Mouse (Mus musculus): Measurements from ENCODE around the gene Adcy4.

Gene Adcy4

DNA sequence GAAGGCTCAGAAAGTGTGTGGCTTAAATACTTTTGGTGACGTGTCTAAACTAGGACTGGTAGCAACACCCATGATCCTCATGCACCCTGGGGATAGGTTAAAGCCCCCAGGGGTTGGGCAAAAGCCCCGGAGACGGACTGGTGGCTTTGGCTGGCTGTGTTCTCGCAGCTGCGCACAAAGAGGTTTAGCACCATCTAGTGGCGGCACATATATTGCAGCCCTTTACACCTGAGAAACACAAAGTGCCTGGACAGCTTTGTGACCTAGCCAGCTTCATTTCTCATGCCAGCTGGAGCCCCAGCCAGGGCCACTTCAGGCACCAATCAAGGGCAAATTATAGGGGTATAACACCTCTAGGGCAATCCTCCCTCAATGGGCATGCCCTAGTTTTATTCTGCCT, 23.7 kb downstream of the Adcy4 start:
- peak; percentile 81 to 95 for DNase-seq (ENCODE audit: inconsistent age in 2 of 2, low spot score in 1 of 2)

DNA sequence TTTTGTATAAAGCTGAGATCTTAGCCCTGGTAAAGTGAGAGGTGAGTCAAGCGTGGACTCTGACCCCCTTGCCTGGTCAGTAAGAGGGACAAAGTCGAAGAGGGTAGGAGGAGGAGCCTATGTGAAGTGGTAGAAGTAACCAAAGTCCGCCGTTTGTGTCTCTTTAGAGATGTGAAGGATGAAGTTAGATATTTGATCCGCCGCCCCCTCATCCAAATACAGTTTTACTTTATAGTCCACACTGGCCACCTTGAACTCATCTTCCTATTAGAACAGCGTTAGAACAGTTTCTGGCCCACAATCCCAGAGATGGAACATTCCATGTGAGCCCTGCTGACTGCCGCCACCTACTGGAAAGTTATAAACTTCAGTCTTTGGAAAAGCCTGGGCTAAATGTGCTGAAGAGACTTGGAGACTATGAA, 25.5 kb downstream of the Adcy4 start, which contains the start of gene Cideb:
TSS of gene Cideb (minus strand) at position 96 of the 422 bp plus-strand sequence.
- peak in 1 of 2 experiments; percentile 80 for DNase-seq (ENCODE audit: inconsistent age in 2 of 2, low spot score in 1 of 2)

DNA sequence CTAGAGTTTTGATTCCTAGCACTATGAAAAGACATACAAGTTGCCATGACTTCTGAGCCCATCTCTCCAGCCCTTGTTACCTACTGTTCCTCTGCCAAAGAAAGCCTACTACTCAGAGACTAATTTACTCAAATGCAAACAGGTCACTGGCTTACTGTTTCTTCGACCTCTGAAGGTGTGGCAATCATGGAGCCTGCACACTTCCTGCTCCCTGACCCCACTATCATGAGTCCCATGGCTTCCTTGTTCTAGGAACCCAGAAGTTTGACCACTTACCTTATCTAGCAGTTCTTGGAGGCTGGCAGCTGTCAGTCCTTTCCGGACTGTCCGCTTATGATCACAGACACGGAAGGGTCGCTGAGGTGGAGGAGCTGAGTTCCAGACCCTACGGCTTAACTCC, 26.3 kb downstream of the Adcy4 start:
- no peak for DNase-seq (ENCODE audit: inconsistent age in 2 of 2, low spot score in 1 of 2)

DNA sequence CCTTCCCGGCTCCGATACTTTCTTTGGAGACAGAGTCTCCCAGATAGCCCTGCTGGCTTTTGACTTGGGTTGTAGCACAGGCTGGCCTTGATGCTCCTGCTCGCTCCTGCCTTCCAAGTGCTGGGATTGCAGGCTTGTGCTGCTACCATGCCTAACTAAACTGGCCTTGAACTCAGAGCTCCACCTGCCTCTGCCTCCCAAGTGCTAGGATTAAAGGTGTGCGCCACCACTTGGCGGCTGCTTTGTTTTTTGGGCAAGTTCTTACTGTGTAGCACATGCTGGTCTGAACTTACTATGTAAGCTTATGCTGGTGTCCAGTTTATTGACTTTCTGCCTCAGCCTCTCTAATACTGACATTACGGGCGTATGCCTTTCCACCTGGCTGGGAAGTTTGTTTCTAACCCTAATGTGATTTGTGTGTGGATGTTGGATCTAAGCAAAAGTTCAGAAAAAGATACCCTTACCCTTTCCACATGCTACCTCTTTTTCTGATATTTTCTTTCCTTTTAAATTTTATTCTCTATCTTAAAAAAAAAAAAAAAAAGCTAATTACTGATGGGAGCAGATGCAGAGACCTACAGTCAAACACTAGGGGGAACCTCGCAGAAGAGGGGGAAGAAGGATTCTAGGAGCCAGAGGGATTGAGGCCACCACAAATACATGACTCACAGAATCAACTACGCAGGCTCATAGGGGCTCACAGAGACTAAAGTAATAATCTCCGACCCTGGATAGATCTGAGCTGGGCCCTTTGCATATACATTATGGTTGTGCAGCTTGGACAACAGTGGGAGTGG, 36.6 kb downstream of the Adcy4 start:
- DNase-seq (ENCODE audit: inconsistent age in 2 of 2, low spot score in 1 of 2) = no peak

DNA sequence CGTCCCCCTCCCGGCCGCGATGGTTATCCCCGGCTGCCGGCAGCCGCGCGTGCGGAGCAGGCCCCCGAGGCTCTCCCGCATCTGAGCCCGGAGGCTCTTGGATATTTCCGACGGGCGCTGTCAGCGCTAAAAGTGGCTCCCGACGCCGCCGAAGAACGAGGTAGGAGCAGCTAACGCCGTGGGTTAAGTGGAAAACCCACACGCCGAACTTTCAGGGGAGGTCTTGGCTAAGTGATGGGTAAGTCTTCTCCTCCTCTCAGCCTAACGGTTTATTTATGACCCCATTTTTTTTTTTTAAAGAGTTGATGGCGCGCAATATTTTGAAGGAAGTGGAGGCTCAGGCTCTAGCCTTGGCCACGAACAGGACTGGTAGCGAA, 38.0 kb downstream of the Adcy4 start:
- DNase-seq (ENCODE audit: inconsistent age in 2 of 2, low spot score in 1 of 2) = no peak

DNA sequence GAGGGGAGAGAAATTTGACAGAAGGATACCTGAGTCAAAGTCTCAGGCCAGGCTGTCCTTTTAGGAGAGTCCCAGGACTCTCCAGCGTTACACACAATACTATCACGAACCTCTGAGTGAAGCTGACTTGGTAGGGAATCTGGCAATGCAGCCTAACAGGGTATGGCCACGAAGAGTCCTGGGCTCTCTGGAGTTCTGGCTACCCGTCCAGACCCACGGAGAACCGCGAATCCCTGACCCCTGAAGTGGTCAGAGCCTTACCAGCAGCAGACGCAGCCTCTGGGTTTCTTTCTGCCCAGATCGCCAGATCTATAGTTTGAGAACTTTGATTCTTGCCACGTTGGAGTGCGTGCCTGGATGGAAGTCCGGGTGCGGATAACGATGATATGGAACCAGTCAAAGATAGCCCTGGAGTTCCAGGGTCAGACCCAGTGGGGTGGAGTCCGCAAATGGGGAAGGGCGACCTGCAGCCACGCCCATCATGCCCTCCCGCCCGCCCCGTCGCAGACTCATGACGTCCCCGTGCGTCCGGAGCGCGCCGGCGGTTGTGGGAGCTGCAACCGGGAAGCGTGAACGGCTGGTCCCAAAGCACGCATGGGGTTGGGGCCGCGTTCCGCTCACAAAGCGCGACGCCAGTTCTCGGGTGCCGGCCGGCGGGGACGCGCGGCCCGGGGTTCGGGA, 38.6 kb downstream of the Adcy4 start, which contains the start of the genes Dhrs1 and Nop9:
TSS of gene Dhrs1 (minus strand) at position 511 of the 681 bp plus-strand sequence.
TSS of gene Nop9 (plus strand) at position 514 of the 681 bp plus-strand sequence.
- DNase-seq (ENCODE audit: inconsistent age in 2 of 2, low spot score in 1 of 2) = peak; percentile 90 to 97

DNA sequence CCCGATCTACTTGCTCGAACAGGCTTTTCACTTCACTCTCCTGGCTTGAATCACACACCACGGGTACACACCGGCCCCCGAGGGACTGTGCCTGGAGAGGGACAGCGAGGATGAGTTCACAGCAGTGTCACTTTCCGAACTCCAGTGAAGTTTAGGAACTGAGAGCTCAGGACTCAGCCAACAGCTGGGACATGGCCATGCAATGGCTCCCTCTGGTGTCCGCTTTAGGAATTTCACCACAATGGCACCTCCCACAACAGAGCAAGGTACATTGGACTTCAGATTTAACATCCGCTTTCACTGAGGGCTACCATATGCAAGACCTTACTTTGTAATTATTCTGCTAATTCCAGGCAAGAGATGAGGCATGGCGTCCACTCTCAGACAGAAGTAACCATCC, 40.2 kb downstream of the Adcy4 start:
- peak; percentile 86 to 96 for DNase-seq (ENCODE audit: inconsistent age in 2 of 2, low spot score in 1 of 2)

DNA sequence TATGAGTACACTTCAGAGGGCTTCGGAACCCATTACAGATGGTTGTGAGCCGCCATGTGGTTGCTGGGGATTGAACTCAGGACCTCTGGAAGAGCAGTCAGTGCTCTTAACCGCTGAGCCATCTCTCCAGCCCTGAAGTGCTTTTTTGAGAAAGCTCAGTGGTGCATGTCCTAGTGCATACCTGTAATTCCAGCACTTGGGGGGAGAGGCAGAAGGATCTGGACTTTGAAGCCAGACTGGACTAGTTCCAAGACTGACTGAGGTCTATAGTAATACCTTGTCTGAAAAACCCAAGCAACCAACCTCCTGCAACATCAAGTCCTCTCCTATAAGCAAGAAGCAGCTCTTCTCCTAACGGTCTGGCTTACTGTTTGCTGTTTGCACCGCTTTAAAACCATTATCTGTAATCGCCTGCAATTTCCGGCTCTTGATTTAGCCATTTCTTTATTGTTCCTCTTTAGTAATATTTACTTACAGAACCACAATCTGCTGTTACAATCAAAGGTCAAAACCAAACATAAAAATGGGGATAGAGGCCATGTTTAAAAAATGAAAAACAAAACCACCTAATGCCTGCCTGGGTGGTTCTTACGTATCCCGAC, 46.7 kb downstream of the Adcy4 start:
- DNase-seq (ENCODE audit: inconsistent age in 2 of 2, low spot score in 1 of 2) = no peak

DNA sequence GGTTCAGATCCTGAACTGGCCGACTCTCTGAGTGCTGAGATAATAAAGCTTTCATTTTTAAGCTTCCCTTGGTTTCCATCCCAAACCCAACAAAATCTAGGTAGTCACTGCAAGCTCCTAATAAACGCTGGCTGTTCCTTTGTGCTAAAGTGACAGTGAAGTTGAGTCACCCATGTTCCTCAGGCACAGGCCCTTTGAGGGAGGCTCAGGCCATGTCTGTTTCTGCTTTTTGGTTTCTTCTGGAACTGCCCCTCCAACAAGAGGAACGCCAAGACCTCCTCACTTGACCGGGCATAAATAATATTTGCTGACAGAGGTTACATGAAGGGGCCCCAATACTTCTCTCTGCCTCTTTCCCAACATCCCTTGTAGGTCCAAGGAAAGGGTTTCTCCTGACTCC, 48.1 kb downstream of the Adcy4 start:
- no peak for DNase-seq (ENCODE audit: inconsistent age in 2 of 2, low spot score in 1 of 2)

DNA sequence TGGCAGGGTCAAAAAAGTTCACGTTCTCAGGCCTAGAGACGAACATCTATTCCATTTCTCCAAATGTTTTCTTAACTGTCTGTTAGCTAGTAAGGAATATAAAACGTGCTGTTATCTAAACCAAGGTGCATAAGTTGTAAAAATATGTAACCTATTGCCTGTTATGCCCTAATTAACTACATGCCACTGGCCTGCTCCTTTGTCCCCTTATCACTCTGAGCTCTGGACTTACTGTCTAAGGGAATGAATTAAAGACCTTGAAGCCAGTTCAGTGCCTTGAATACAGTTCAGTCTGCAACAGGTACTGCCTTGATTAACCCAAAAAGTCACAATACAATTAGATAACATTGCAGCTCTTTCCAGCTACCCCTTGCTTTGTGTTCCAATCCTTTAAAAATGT, 48.6 kb downstream of the Adcy4 start:
- DNase-seq (ENCODE audit: inconsistent age in 2 of 2, low spot score in 1 of 2) = no peak

DNA sequence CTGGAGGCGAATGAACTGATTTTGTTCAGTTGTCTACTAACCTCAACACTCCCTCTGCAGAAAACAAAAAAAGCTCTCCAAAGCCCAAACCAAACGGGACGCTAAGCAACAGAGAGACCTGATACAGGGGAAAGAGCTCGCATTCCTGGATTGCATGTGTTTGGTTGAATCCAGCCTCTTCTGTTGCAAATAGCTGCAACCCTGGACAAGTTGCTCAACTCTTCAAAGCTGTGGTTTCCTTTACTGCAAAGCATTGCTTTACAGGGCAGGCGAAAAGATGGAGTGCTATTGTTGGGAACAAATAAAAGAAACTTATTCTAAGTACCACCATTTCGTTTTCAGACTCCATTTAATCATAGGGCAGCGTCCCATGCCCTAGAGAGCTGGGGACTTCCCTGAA, 49.0 kb downstream of the Adcy4 start:
- no peak for DNase-seq (ENCODE audit: inconsistent age in 2 of 2, low spot score in 1 of 2)

DNA sequence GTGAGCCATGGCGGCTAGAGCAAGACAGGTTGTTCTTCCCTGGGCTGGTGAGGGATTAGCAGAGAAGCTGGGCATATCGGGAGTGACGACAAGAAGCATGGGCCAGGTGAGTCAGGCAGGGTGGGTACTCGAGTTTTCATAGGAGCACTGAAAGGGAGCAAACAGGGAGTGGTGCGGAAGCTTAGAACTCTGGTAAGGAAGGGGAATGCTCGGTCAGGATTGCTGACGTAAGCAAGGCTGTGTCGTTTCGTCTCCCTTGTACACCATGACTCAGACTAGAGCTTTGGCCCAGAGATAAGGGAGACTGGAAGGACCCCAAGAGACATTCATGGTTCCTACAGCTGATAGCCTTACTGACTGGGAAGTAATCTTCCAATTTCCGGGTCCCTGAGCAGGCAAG, 50.0 kb downstream of the Adcy4 start:
- no peak for DNase-seq (ENCODE audit: inconsistent age in 2 of 2, low spot score in 1 of 2)

DNA sequence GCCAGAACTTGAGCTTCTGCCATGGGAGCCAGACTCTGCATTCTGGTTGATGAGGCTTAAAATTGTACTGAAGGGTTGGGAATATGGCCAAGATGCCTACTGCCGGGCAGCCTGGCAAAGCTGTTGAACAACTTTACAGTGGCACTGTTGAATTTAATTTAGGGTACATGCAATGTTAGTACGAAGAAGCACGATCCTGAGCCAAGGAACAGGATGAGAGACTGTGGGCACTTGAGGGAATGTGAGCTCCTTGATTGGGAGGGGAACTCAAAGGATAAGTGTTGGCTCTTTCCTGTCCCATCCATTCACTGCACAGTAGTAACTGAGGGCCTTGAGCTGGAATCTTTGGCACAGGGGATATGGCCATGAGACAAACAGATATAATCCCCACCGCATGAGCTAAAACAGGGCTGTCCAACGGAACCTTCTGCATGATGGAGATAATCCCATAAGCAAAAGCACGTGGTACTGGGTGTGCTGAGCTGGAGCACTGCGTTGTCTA, 53.3 kb downstream of the Adcy4 start:
- DNase-seq (ENCODE audit: inconsistent age in 2 of 2, low spot score in 1 of 2) = no peak

DNA sequence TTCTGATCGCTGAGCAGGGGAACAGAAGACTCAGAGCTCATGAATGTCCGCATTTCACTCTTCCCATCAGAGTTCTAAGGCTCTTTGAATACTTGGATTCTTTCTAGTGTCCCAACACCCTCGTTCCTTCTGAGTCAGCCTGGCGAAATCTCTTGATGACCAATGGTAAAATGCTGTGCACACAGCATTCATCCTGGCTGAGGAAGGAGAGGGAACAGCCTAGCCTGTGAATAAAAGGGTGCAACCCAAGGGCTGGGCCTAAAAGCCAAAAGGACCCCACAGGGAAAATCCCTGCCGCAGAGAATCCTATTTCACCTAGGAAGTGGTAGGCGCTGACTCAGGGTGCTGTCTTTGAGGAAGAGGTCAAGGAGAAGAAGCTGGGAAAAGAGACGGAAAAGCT, 53.8 kb downstream of the Adcy4 start:
- DNase-seq (ENCODE audit: inconsistent age in 2 of 2, low spot score in 1 of 2) = no peak

DNA sequence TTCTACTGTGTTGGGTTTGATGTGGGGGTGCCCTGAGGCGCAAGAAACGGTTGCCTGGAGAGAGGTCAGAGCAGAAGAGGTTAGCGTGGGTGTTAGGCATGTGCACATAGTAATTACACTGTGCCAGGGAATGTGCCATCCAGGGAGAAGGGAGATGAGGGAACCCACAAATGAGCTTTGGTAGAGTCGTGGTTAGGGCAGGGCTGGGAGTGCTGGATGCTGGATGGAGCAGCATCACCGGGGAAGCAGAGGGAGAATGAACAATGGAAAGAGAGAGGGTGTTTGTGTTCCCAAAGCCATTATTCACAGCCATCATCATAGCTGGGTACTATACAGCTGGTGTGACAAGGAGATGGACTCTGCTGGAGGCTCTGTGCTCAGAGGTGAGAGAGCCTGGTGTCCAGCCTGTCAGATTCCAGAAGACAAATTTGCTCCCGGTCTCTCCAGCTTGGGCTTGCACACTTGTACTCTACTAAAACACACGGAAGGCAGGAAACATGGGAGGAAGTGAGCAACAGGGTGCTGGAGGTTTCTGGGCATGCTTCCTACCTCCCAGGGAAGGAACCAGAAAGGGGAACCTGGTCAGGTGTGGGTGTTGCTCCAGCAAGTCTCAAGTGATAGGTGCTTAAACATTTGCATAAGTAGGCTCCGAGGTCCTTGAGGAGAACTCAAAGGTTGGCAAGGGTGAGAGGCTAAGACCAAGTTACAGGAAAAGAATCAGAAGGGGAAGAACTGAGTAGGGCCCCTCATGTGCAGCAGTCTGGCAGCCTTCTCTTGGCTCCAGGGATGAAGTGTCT, 55.8 kb downstream of the Adcy4 start:
- DNase-seq (ENCODE audit: inconsistent age in 2 of 2, low spot score in 1 of 2) = no peak

DNA sequence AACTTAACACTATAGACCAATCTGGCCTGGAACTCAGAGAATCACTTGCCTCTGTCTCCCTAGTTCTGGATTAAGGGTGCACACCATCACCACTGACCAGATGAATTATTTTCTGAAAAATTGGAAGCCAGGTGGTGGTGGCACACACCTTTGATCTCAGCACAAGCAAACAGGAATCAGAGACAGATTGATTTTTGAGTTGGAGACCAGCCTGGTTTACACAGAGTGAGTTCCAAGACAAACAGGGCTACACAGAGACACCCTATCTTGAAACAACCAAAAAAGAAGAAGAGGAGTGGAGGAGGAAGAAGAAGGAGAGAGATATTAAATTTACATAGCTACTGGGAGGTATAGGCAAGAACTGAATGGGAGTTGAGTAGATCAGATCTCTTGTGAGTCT, 57.6 kb downstream of the Adcy4 start:
- no peak for DNase-seq (ENCODE audit: inconsistent age in 2 of 2, low spot score in 1 of 2)

DNA sequence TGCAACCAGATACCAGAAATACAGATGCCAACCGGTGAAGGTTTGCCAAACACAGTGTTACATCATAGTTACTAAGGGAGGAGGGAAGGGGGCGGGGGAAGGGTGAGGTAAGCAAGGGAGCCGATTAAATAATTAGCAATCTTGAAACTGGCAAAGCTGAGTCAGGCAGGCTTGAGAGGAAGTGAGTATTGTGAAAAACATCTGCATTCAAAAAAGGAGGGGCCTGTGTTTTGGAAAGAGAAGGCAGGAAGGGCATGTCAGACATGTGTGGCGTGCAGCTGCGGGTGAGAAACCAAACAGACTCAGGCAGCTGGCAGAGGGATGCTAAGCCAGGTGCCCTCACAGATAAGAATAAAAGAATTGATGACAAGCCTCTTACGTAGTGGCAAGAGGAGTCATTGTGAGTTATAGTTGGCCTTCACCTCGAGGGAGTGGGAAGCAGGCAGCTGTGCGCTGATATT, 59.5 kb downstream of the Adcy4 start:
- DNase-seq (ENCODE audit: inconsistent age in 2 of 2, low spot score in 1 of 2) = peak; percentile 51 to 91

DNA sequence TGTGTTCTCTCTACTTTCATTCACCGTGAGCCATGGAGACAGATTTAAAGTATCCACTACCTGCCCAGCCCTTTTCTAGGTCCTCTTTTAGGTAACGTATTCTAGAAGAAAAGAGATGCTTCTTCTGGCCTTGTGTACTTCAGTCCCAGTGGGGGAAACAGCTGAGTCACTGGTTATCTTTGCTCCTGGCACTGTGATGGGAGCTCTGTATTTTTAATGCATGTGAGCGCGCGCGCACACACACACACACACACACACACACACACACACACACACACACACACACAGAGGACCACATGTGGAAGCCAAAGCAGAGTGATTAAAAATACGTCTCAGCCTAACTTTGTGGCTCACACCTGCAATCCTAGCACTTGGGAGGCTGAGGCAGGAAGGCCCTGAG, 60.5 kb downstream of the Adcy4 start:
- DNase-seq (ENCODE audit: inconsistent age in 2 of 2, low spot score in 1 of 2) = no peak

DNA sequence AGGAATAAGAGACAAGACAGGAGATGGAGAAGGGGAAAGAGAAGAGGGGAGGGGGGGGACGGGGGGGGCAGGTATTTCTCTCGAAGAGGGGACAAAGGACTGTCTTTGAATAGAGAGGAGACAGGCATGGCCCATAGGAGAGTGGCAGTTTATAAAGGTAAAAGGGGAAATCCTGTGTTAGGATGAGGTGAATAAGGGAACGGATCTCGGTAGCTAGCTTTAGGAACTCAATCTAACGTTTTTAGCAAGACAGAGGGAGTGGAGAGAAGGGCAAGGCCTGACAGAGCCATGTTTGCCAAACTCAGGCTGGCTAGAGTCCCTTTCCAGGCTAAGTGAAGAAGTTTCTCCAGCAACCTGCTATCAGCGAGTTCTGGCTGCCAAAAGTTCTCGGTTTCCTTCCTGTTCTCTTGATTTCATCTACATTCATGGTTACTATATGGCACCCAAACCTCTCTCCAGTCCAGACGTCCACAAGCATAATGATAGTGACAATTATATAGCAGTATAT, 61.4 kb downstream of the Adcy4 start:
- no peak for DNase-seq (ENCODE audit: inconsistent age in 2 of 2, low spot score in 1 of 2)

DNA sequence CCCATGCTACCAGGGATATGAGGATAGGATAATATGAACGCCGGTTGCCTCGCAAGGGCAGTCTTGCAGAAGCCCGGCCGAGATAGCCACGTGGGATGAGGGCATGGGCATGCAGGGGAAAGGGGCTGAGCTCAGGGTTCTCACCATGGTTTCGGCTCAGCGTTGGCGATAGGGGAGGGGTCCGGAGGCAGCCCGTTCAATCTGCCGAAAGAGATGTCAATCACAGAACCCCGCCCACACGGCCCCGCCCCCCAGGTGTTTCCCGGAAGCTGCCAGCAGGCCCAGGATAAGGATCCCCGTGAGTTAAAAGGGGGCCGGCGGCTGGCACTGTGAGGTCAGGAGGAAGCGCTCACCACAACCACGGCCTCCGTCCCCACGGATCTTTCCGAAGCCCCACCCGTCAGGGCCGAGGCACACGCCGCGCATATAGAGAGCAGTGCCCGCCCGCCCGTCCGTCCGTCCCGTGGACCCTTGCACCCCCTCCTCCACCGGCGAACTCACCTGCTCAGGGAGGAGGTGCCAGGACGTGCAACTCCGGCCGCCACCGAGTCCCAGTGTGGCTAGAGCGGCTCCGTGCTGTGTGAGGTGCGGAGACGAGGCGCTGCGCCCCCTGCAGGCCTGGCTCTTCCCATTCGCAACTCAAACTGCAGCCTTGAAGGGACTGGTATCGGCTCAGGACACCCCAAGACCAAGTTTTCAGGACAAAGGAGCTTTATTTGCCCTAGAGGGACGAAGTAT, 62.0 kb downstream of the Adcy4 start, which contains the start of gene Rabggta:
TSS of gene Rabggta (minus strand) at position 564 of the 738 bp plus-strand sequence.
- peak; percentile 92 to 96 for DNase-seq (ENCODE audit: inconsistent age in 2 of 2, low spot score in 1 of 2)
